Mouse (Mus musculus): ENCODE data around the gene Baz1b.
A peak's percentile ranks its signal among the peaks of the same experiment; 100 is the strongest.
"Not testable (repeated sequence)": the region's sequence is repeated elsewhere in the genome, so short reads cannot be mapped to it uniquely, and the experiment has no call there.

The Baz1b gene

DNA sequence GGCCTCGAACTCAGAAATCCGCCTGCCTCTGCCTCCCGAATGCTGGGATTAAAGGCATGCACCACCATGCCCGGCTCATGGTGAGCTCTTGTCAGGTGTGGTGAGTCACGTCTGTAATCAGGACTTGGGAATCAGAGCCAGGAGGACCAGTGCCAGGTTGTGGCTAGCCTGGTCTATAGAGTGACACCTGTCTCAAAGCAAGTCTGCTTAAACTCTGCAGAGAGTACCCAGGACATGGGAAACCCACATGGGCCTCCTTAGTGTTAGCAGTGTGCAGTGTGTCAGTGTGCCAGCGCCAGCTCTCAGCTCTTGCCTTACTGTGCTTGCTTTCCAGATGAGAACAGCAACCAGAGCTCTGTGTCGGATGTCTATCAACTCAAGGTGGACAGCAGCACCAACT, 7.4 kb upstream of the Baz1b start:
- no peak for ATAC-seq (ENCODE audit: low TSS enrichment)

- no peak for ATAC-seq (ENCODE audit: low TSS enrichment)
Observed at GRCm38 (mm10) chr5:135180796-135181195, 6.3 kb upstream of the Baz1b start.

GRCm38 (mm10) chr5:135181776-135182175, 5.3 kb upstream of the Baz1b start:
- ATAC-seq (ENCODE audit: low TSS enrichment) = no peak

DNA sequence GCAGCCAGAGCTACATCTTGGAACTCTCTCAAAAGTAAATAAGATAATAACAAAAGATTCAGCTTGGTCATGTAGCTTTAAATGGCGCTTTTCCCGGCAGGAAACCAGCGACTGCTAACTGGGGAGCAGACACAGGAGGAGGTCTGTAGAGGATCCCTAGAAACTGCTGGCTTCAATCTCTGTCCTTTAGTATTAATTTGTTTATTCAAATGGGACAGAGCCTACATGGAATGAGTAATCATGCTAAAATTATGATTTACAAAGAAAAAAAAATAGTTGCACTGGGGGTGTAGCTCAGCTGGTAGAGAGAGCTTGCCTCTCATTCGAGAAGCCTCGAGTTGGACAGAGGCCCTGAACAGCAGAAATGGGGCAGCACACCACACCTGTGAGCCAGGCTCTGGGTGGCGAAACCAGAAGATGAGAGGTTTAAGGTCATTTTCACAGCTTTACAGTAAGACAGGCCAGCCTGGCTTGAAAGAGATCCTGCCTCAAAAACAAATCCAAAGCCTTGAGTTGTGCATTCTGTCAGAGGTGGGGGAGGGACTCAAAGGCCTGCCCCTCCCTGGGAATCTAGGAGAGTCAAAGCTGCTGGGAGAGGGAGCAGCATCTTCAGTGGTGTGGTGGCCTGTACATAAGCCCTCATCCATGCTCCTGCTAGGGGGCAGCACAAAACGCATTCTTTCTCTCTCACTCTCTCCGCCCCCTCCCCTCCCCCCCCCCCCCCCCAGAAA, 3.8 kb upstream of the Baz1b start:
- ATAC-seq (ENCODE audit: low TSS enrichment) = peak; percentile 21; the same call in 1 of the 2 replicates

DNA sequence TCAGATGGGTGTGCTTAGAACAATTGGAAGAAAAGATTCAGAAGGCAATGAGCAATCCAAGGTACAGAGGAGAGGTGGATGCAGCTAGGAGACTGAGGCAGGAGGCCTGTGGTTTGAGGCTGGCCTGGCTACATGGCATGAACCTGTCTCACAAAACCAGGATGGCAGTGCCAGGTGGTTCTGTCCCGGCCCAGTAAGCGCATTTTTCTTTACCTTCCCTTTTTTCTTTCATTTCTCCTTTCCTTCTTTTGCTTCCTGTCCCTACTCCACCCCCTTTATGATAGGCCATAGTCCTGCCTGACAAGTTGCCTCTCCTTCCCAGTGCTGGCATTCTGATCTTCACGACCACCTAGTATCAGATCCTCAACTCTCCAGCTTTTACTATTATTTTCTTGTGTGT, 2.0 kb upstream of the Baz1b start:
- ATAC-seq (ENCODE audit: low TSS enrichment) = no peak

GRCm38 (mm10) chr5:135185596-135185995, 1.5 kb upstream of the Baz1b start:
- ATAC-seq (ENCODE audit: low TSS enrichment) = no peak

GRCm38 (mm10) chr5:135186231-135186620, 838 bp upstream of the Baz1b start:
- no peak for ATAC-seq (ENCODE audit: low TSS enrichment)

DNA sequence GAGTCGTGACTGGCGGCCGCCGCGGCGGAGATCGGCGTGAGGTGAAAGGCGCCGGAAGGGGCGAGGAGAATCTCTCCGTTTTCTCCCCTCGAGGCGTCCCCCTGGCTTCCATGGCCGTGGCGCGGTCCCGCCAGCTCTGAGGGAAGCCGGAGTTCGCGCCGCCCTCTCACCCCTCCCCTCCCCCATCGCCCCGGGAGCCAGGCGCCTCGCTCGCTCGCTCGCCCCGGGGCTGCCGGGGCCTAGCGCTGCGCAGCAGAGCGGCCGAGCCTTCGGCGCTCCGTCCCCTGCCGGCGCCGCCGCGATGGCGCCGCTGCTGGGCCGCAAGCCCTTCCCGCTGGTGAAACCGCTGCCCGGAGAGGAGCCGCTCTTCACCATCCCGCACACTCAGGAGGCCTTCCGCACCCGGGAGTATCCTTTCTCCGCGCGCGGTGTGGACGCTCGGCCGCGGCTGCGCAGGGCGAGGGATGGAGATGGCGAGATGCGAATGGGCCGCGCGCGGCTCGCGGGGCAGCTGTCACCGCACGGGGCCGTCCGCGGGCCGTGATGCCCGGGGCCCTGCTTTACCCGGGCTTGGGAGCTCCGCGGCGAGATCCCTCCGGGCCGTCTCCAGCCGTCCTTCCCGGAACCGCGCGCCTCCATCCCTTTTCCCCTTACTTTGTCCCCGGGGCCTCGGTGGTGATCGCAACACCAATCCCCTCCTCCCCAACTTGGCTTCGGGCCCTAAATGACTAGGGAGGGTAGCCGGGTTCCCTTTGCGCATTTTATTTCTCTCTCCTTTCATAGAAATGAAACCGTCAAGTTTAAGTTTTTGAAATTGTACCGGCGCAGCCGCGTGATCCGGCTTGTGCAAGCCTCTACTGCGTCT, 517 bp downstream of the Baz1b start:
- ATAC-seq (ENCODE audit: low TSS enrichment) = peak; percentile 31; the same call in 1 of the 2 replicates

DNA sequence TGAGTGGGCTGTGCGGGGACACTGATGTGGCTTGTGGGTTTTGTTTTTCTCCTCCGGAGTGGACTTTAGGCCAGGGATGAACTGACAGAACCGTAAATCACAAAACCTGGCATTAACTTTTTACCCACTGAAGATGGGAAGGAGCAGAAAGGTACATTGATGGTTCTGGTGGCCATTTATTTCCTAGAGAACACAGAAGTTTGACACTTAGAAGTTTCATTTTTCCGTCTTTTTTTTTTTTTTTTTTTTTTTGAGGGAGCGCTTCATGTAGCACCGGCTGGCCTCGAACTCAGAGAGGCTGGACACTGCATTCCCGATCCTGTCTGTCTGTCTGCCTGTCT, 1.1 kb downstream of the Baz1b start:
- no peak for ATAC-seq (ENCODE audit: low TSS enrichment)

- no peak for ATAC-seq (ENCODE audit: low TSS enrichment)
Observed at GRCm38 (mm10) chr5:135189281-135190022, 2.4 kb downstream of the Baz1b start.

DNA sequence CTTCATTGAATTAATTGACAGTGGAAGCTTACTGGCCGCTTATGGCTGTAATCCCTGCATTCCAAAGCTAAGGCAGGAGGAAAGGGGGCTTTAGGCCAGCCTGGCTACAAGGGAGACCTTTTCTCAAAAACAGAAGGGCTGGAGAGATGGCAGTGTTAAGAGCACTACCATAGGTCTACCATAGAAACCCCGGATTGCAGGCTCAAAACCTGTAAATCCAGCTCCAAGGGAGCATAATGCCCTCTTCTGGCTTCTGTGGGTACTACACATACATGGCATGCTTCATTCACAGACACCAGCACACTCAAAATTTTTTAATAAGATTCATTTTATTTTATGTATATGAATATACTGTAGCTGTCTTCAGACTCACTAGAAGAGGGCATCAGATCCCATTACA, 4.6 kb downstream of the Baz1b start:
- no peak for ATAC-seq (ENCODE audit: low TSS enrichment)

GRCm38 (mm10) chr5:135192431-135192830, 5.4 kb downstream of the Baz1b start:
- no peak for ATAC-seq (ENCODE audit: low TSS enrichment)

GRCm38 (mm10) chr5:135196367-135196766, 9.3 kb downstream of the Baz1b start:
- no peak for ATAC-seq (ENCODE audit: low TSS enrichment)

DNA sequence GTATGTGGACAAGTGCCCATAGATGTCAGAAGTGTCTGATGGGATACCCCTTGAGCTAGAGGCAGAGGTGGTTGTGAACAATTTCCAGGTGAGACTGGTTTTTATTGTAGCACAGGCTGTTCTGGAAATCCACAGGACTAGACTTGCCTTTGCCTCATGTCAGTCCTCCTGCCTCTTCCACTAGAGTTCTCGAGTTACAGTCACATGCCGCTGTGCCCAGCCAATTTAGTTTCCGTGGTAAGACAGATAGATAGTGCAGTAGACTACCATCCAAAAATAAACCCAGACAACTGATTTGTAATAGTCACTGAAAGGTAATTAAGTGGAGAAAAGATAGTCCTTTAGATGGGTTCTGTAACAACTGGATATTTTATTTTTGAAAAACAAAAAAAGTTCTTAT, 15.7 kb downstream of the Baz1b start:
- ATAC-seq (ENCODE audit: low TSS enrichment) = no peak

DNA sequence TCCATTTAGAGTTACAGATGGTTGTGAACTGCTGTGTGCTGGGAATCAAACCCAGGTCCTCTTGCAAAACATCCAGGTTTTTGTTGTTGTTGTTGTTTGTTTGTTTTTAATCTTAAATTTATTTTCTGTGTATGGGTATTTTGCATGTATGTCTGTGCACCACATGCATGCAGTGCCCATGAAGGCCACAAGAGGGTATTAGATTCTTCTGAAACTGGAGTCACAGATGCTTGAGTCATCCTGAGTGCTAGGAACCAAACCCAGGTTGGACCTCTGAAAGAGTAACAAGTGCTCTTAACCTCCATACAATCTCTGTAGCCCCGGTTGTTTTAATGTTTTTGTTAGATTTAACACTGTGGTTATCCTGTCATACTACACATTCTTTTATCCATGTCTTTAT, 21.1 kb downstream of the Baz1b start:
- no peak for ATAC-seq (ENCODE audit: low TSS enrichment)

DNA sequence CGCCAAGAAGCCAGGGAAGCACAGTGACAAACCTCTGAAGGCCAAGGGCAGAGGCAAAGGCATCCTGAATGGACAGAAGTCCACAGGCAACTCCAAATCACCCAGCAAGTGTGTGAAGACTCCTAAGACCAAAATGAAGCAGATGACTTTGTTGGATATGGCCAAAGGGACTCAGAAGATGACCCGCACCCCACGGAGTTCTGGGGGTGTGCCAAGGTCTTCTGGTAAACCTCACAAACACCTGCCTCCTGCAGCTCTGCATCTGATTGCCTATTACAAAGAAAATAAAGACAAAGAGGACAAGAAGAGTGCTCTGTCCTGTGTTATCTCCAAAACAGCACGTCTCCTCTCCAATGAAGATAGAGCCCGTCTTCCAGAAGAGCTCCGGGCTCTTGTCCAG, 29.8 kb downstream of the Baz1b start:
- no peak for ATAC-seq (ENCODE audit: low TSS enrichment)

DNA sequence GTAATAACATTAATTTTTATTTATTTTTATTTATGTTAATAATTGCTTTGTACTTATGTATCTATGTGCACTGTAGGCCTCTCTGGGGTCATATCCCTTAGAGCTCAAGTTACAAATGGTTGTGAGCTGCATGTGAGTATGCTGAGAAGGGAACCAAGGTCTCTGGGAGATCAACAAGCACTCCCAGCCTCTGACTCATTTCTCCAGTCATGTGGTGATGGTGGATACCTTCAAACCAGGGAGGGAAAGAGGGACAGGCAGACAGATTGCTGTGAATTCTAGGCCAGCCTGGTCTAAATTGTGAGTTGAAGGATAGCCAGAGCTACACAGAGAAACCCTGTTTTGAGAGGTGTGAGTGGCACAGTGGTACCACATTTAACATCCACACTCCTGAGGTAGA, 33.9 kb downstream of the Baz1b start:
- ATAC-seq (ENCODE audit: low TSS enrichment) = no peak

DNA sequence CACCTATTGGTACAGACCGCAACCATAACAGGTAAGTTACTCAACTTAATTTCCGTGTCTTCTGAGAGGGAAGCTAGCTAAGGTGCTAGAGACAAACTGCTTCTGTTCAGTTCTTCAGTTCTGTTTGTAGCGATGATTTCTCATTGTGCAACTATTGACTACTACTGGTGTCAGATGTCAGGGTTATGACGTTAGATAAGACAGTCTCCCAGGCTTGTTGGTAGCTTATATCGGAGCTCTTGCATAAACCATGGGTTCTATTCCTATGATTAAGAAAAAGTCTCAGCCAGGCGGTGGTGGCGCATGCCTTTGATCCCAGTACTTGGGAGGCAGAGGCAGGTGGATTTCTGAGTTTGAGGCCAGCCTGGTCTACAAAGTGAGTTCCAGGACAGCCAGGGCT, 35.0 kb downstream of the Baz1b start:
- ATAC-seq (ENCODE audit: low TSS enrichment) = no peak

DNA sequence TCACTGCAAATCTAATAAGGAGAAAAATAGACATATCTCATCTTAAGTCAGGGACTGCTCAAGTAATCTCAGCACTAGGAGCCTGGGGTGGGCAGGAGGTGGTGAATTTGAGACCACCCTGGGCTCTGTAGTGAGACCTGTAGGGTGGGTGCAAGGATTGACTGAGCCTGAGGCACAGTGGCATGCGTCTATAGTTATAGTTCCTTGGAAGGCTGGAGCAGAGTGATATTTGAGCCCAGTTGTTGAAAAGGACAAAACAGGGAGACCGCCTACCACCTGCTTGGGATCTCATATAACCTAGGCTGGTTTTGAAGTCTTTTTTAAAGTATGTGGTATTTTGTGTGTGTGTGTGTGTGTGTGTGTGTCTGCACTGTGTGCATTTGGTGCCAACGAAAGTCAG, 37.1 kb downstream of the Baz1b start:
- no peak for ATAC-seq (ENCODE audit: low TSS enrichment)

GRCm38 (mm10) chr5:135225879-135226278, 38.8 kb downstream of the Baz1b start:
- not testable (repeated sequence) for ATAC-seq (ENCODE audit: low TSS enrichment)

- no peak for ATAC-seq (ENCODE audit: low TSS enrichment)
Observed at GRCm38 (mm10) chr5:135230186-135230585, 43.1 kb downstream of the Baz1b start.

GRCm38 (mm10) chr5:135233166-135233920, 46.3 kb downstream of the Baz1b start:
- no peak for ATAC-seq (ENCODE audit: low TSS enrichment)
